Mouse (Mus musculus) MEL (cell line): ENCODE results near the gene BC016579.

Source experiments
- CHD2 ChIP-seq: IDR thresholded peaks from 2 replicates; pipeline ENCODE4 v1.6.1; 2011; ENCODE audit warnings: low read length, improper control_type of control experiment
- CTCF ChIP-seq, 3 experiments: IDR thresholded peaks in 2 of 3; conservative IDR thresholded peaks in 1 of 3; 2 replicates each; pipeline ENCODE4 v1.5.1; 2011 to 2012; ENCODE audit warnings: low read length in 3 of 3, low read depth in 2 of 3, mild to moderate bottlenecking in 2 of 3, improper control_type of control experiment in 1 of 3, inconsistent platforms in 1 of 3, mixed read lengths in 1 of 3, moderate library complexity in 1 of 3; ENCODE audit not compliant: control insufficient read depth in 1 of 3, insufficient read depth in 1 of 3, poor library complexity in 1 of 3, severe bottlenecking in 1 of 3
- ETS1 ChIP-seq: IDR thresholded peaks from 2 replicates; pipeline ENCODE4 v1.6.1; 2012; ENCODE audit warnings: low read depth, mild to moderate bottlenecking, inconsistent platforms, low read length, improper control_type of control experiment, moderate library complexity
- JUND ChIP-seq: IDR thresholded peaks from 2 replicates; pipeline ENCODE4 v1.6.1; 2011; ENCODE audit warnings: low read depth, mild to moderate bottlenecking, improper control_type of control experiment, low read length
- KAT2A ChIP-seq: conservative IDR thresholded peaks from 2 replicates; pipeline ENCODE4 v1.6.1; 2012; ENCODE audit warnings: low read depth, low read length, improper control_type of control experiment, inconsistent platforms
- MAX ChIP-seq: IDR thresholded peaks from 2 replicates; pipeline ENCODE4 v1.6.1; 2011; ENCODE audit warnings: low read length, improper control_type of control experiment
- POLR2A ChIP-seq, 2 experiments: IDR thresholded peaks; 2 replicates each; pipeline ENCODE4 v1.6.1; 2011 to 2012; ENCODE audit warnings: low read length in 2 of 2, mild to moderate bottlenecking in 2 of 2, control low read depth in 1 of 2, improper control_type of control experiment in 1 of 2, low read depth in 1 of 2, moderate library complexity in 1 of 2; ENCODE audit not compliant: control insufficient read depth in 1 of 2, insufficient read depth in 1 of 2, poor library complexity in 1 of 2
- POLR2AphosphoS2 ChIP-seq: IDR thresholded peaks from 2 replicates; pipeline ENCODE4 v1.6.1; 2011; ENCODE audit warnings: low read length, improper control_type of control experiment
- POLR2AphosphoS5 ChIP-seq: IDR thresholded peaks from 2 replicates; pipeline ENCODE4 v1.6.1; 2012; ENCODE audit warnings: low read depth, borderline replicate concordance, mild to moderate bottlenecking, inconsistent platforms, low read length, moderate library complexity, mixed read lengths
- TAL1 ChIP-seq: IDR thresholded peaks from 2 replicates; pipeline ENCODE4 v1.6.1; 2012; ENCODE audit warnings: mild to moderate bottlenecking, inconsistent platforms, low read length, moderate library complexity, mixed read lengths
- UBTF ChIP-seq: IDR thresholded peaks from 2 replicates; pipeline ENCODE4 v1.6.1; 2012; ENCODE audit warnings: low read depth, mild to moderate bottlenecking, inconsistent platforms, low read length, improper control_type of control experiment, moderate library complexity, borderline replicate concordance; ENCODE audit not compliant: insufficient read depth
- USF1 ChIP-seq: IDR thresholded peaks from 2 replicates; pipeline ENCODE4 v1.6.1; 2014; ENCODE audit warnings: low read depth, mild to moderate bottlenecking, inconsistent platforms, low read length, improper control_type of control experiment, moderate library complexity
- ZKSCAN1 ChIP-seq: IDR thresholded peaks from 2 replicates; pipeline ENCODE4 v1.6.1; 2012; ENCODE audit warnings: low read depth, mild to moderate bottlenecking, inconsistent platforms, low read length, improper control_type of control experiment, moderate library complexity

GRCm38 (mm10) chr16:45630347-45630960, 23.4 kb downstream of the BC016579 start:
- TF ChIP-seq USF1 (no peak), MAX (no peak), POLR2A (IDR thresholded peaks at IDR 0.05; ENCODE audit: control insufficient read depth in 1 of 2, insufficient read depth in 1 of 2, low read depth in 1 of 2, low read length in 2 of 2, poor library complexity in 1 of 2) (no peak), UBTF (no peak), POLR2AphosphoS2 (no peak), POLR2AphosphoS5 (no peak), KAT2A (no peak), ZKSCAN1 (no peak), ETS1 (no peak), JUND (no peak), TAL1 (no peak), CTCF (IDR thresholded peaks at IDR 0.05 in 2 of 3, conservative IDR thresholded peaks at IDR 0.05 in 1 of 3; ENCODE audit: control insufficient read depth in 1 of 3, insufficient read depth in 1 of 3, low read depth in 2 of 3, low read length in 3 of 3, poor library complexity in 1 of 3, severe bottlenecking in 1 of 3) (peak; percentile 69 to 88 (median 73)), CHD2 (no peak)
